Mouse (Mus musculus) spleen, adult 2 months (tissue): ENCODE data around the gene Pbx4.

Source experiments
- CTCF ChIP-seq: fragments of 200-500 bp; IDR thresholded peaks from 2 replicates; pipeline ENCODE4 v1.5.1; 2011; ENCODE audit warnings: mild to moderate bottlenecking, inconsistent platforms; ENCODE audit not compliant: insufficient read depth, insufficient read length, insufficient replicate concordance; ENCODE audit errors: extremely low read depth
- POLR2A ChIP-seq: fragments of 200-500 bp; IDR thresholded peaks from 2 replicates; pipeline ENCODE4 v1.6.1; 2011; ENCODE audit warnings: low read depth, low read length, inconsistent platforms

GRCm38 (mm10) chr8:69876967-69877366, 44.7 kb downstream of the Pbx4 start:
- TF ChIP-seq CTCF (no peak), POLR2A (no peak)
